Mouse (Mus musculus): ENCODE data around the gene Siglecg. TPM values are rescaled to one million over a fixed set of nuclear protein-coding genes. Genes with fewer than 3 reads are reported as not detected.

Gene Siglecg
- polyA plus RNA-seq, 1 experiment from 2014 or later: 3.5 TPM

DNA sequence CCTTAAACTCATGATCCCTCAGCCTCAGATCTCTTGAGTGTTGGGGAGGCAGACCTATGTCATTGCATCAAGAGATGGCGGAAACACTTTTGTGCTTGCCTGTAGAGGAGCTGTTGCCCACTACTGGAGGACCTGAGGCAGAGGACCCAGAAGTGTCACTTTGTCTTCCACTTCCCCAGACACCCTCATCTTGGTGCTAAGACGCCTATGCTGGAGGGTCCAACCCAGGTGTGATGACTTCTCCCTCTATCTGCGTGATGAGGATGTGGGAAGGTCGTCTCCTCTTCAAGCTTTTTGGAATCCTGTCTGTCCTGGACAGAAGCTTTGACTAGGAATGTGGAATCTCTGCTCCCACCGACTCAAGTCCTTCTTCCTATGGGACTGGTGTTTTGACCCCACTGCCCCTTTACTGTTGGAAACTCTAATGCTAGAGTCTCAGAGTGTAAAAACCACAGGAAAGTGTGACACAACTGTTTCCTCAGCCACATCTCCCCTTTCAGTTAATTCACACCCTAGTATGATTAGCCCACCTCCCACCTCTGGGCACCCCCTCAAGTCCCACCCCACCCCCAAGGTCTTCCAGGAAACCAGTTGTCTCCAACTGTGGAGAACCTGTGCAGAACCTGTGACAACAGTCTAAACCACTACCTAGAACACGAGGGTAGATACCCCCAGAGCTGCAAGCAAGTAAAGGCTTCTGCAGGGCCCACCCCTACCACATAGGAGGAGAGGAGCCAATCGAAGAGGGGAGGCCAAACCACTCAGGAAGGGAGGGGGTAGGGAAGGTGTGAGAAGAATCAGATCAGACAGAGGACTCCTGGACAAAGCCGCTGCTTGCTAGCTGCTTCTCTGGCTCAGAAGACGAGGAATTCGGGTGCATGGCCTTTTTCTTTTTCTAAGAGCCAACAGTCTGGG is 28.6 kb downstream of the Siglecg start, which contains the start of gene Nkg7:
TSS of gene Nkg7 (plus strand) at position 733 of the 915 bp plus-strand sequence.
- H3K4me3 ChIP-seq (ENCODE audit: low read depth, low read length): no peak within 1 kb of the TSS
- DNase-seq: no peak
- no peaks in the 10 kb centered on the region; the same call in 1 of the 2 replicates for H3K9me3 ChIP-seq (ENCODE audit: low read length)
- H3K36me3 ChIP-seq (replicated peaks; ENCODE audit: insufficient read depth, low read length): no peaks in the 10 kb centered on the region
- whole genome bisulfite sequencing (ENCODE audit: insufficient replicate concordance): 49% methylated on average over 10 of the region's 10 CpGs
- no peak within 1 kb of the TSS for H3K27ac ChIP-seq (ENCODE audit: low read depth)
- H3K9ac ChIP-seq (replicated peaks): no peak within 1 kb of the TSS
- H3K4me2 ChIP-seq (ENCODE audit: low read depth, low read length): no peak within 1 kb of the TSS
- no peak for ATAC-seq
- peaks cover 20% of the 10 kb centered on the region for H3K4me1 ChIP-seq (ENCODE audit: insufficient read depth)
- H3K27me3 ChIP-seq (ENCODE audit: insufficient read depth, low read length): no peaks in the 10 kb centered on the region
- TF ChIP-seq CTCF (IDR thresholded peaks at IDR 0.05; ENCODE audit: low read depth) (no peak), EP300 (IDR thresholded peaks at IDR 0.05; ENCODE audit: low read depth) (no peak)

DNA sequence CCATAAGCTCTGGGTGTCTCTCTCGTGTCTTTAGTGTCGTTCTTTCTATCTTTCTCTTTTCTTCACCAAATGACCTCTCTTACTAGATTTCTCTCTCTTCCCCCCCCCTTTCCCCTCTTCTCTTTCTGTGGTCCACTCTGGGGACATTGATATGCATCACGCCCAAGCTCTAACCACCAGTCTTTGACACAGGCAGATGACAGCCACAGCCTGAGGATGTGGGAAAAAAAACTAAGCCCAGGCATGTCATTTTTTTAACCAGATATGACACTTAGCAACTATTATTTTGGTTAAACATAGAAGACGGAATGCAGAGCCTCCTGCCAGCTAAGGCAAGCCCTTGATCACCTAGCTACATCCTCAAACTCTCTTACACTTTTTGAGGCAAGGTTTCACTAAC is 30.6 kb downstream of the Siglecg start:
- Histone ChIP-seq H3K9ac (replicated peaks) (no peak overlapping the region), H3K4me2 (ENCODE audit: low read depth, low read length) (no peak overlapping the region), H3K4me1 (ENCODE audit: insufficient read depth) (peaks cover 37% of the 10 kb centered on the region), H3K9me3 (ENCODE audit: low read length) (no peaks in the 10 kb centered on the region), H3K27me3 (ENCODE audit: insufficient read depth, low read length) (no peaks in the 10 kb centered on the region), H3K4me3 (ENCODE audit: low read depth, low read length) (no peak overlapping the region), H3K27ac (ENCODE audit: low read depth) (no peak overlapping the region), H3K36me3 (replicated peaks; ENCODE audit: insufficient read depth, low read length) (no peaks in the 10 kb centered on the region)
- TF ChIP-seq EP300 (IDR thresholded peaks at IDR 0.05; ENCODE audit: low read depth): no peak
- no peak for TF ChIP-seq CTCF (IDR thresholded peaks at IDR 0.05; ENCODE audit: low read depth)
- DNase-seq: no peak
- WGBS (ENCODE audit: insufficient replicate concordance): 47% methylated on average over 4 of the region's 4 CpGs
- ATAC-seq: no peak

DNA sequence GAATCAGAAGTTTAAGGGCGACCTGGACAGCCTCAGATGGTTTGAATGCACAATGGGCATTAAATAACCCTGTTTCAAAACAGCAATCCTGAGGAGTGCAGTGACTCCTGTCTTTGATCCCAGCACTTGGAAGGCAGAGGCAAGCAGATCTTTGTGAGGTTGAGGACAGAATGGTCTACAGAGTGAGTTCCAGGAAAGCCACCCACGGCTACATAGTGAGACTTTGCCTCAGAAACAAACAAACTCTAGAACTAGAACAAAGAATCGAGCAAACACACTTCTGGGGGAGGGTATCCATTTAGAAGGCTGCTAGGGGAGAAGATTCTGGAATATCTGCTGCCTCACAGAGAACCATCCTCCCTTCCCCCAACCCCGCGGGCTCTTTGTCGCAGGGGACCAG is 32.5 kb downstream of the Siglecg start, which contains the start of gene Cldnd2:
TSS of gene Cldnd2 (plus strand) at position 301 of the 400 bp plus-strand sequence.
- 65% methylated on average over 6 of the region's 6 CpGs for WGBS (ENCODE audit: insufficient replicate concordance)
- ATAC-seq: no peak
- Histone ChIP-seq H3K27ac (ENCODE audit: low read depth) (peak within 1 kb of the TSS; percentile 18; the same call in 1 of the 2 replicates), H3K9ac (replicated peaks) (no peak within 1 kb of the TSS; the same call in 1 of the 2 replicates), H3K4me3 (ENCODE audit: low read depth, low read length) (no peak within 1 kb of the TSS), H3K9me3 (ENCODE audit: low read length) (no peaks in the 10 kb centered on the region), H3K36me3 (replicated peaks; ENCODE audit: insufficient read depth, low read length) (no peaks in the 10 kb centered on the region), H3K4me2 (ENCODE audit: low read depth, low read length) (peak within 1 kb of the TSS; percentile 26; the same call in 1 of the 2 replicates), H3K27me3 (ENCODE audit: insufficient read depth, low read length) (no peaks in the 10 kb centered on the region), H3K4me1 (ENCODE audit: insufficient read depth) (peaks cover 47% of the 10 kb centered on the region)
- no peak for DNase-seq
- TF ChIP-seq EP300 (IDR thresholded peaks at IDR 0.05; ENCODE audit: low read depth) (no peak), CTCF (IDR thresholded peaks at IDR 0.05; ENCODE audit: low read depth) (no peak)

DNA sequence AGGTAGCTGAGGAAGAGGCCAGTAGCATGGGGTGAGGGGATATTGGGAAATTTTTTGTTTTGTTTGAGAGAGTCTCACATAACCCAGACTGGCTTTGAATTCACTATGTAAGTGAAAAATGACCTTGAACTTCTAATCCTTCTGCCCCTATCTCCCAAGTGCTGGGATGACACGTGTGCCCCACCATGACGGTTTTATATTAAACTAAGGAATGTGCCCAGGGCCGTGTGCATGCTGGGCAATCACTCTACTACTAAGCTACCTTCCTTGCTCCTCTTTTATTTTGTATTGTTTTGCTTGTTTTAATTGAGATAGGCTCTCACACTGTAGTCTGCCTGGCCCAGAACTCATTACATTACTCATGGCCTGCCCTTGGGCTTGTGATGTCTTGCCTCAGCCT is 33.1 kb downstream of the Siglecg start:
- whole genome bisulfite sequencing (ENCODE audit: insufficient replicate concordance): 67% methylated on average over 3 of the region's 3 CpGs
- Histone ChIP-seq H3K36me3 (replicated peaks; ENCODE audit: insufficient read depth, low read length) (no peaks in the 10 kb centered on the region), H3K4me2 (ENCODE audit: low read depth, low read length) (peak overlapping the region; percentile 26; the same call in 1 of the 2 replicates), H3K9ac (replicated peaks) (no peak overlapping the region; the same call in 1 of the 2 replicates), H3K4me3 (ENCODE audit: low read depth, low read length) (no peak overlapping the region), H3K4me1 (ENCODE audit: insufficient read depth) (peaks cover 52% of the 10 kb centered on the region), H3K9me3 (ENCODE audit: low read length) (no peaks in the 10 kb centered on the region), H3K27me3 (ENCODE audit: insufficient read depth, low read length) (no peaks in the 10 kb centered on the region), H3K27ac (ENCODE audit: low read depth) (peak overlapping the region; percentile 18; the same call in 1 of the 2 replicates)
- TF ChIP-seq EP300 (IDR thresholded peaks at IDR 0.05; ENCODE audit: low read depth) (no peak), CTCF (IDR thresholded peaks at IDR 0.05; ENCODE audit: low read depth) (no peak)
- DNase-seq: no peak
- ATAC-seq: no peak

DNA sequence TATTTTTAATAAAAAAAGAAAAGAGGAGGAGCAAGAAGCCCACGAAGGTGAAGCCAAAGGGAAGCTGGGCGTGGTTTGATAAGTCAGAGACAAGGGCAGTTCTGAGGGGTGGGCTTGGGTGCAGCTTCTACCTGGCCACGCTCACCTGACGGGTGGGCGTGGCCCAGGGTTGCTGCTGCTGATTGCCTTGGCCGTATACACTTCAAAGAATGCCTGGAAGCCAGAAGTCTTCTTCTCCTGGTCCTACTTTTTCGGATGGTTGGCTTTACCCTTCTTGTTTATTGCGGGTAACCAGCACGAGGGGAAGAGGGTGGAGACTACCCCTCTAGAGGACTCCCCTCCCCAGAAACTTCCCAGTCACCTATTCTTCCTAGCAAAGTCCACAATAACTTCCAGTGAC is 34.7 kb downstream of the Siglecg start:
- WGBS (ENCODE audit: insufficient replicate concordance): 7% methylated on average over 9 of the region's 9 CpGs
- TF ChIP-seq CTCF (IDR thresholded peaks at IDR 0.05; ENCODE audit: low read depth): no peak
- TF ChIP-seq EP300 (IDR thresholded peaks at IDR 0.05; ENCODE audit: low read depth): no peak
- Histone ChIP-seq H3K9ac (replicated peaks) (peak overlapping the region; percentile 79), H3K36me3 (replicated peaks; ENCODE audit: insufficient read depth, low read length) (0 out of 2 replicates have a peak, but pooled peaks cover 2% of the 10 kb centered on the region), H3K9me3 (ENCODE audit: low read length) (no peaks in the 10 kb centered on the region), H3K27ac (ENCODE audit: low read depth) (peak overlapping the region; percentile 98), H3K4me2 (ENCODE audit: low read depth, low read length) (peak overlapping the region; percentile 95), H3K27me3 (ENCODE audit: insufficient read depth, low read length) (no peaks in the 10 kb centered on the region), H3K4me1 (ENCODE audit: insufficient read depth) (peaks cover 64% of the 10 kb centered on the region), H3K4me3 (ENCODE audit: low read depth, low read length) (peak overlapping the region; percentile 64)
- DNase-seq (no peak), ATAC-seq (no peak)
